Mouse (Mus musculus): ENCODE results near the gene Ccm2l. TPM values are rescaled to one million over a fixed set of nuclear protein-coding genes. Genes with fewer than 3 reads are reported as not detected.

The Ccm2l gene
- polyA plus RNA-seq, 1 experiment from 2014 or later: 1.7 TPM

Other genes starting within 250 kb of the Ccm2l start
- 100 and 102 TPM in 2 replicates for gene Bcl2l1, start 234.2 kb upstream of the Ccm2l start, polyA plus RNA-seq (2015; fragmentation: Nextera tagmentation; extraction: Ambion mirVana)
- 86.4 and 86.6 TPM in 2 replicates for gene Tpx2, start 218.0 kb upstream of the Ccm2l start, polyA plus RNA-seq (2015; fragmentation: Nextera tagmentation; extraction: Ambion mirVana)
- gene Mylk2, start 154.6 kb upstream of the Ccm2l start, polyA plus RNA-seq (2015; fragmentation: Nextera tagmentation; extraction: Ambion mirVana): not detected in 2 replicates
- 0.83 TPM in 1 of 2 replicates, not detected in the other for gene Foxs1, start 132.7 kb upstream of the Ccm2l start, polyA plus RNA-seq (2015; fragmentation: Nextera tagmentation; extraction: Ambion mirVana)
- gene Dusp15, start 114.3 kb upstream of the Ccm2l start, polyA plus RNA-seq (2015; fragmentation: Nextera tagmentation; extraction: Ambion mirVana): 0.37 and 0.39 TPM in 2 replicates
- 0.36 and 0.42 TPM in 2 replicates for gene Ttll9, start 103.5 kb upstream of the Ccm2l start, polyA plus RNA-seq (2015; fragmentation: Nextera tagmentation; extraction: Ambion mirVana)
- 120 and 136 TPM in 2 replicates for gene Pdrg1, start 50.5 kb upstream of the Ccm2l start, polyA plus RNA-seq (2015; fragmentation: Nextera tagmentation; extraction: Ambion mirVana)
- 0.12 TPM in 1 of 2 replicates, not detected in the other for gene Xkr7, start 34.1 kb upstream of the Ccm2l start, polyA plus RNA-seq (2015; fragmentation: Nextera tagmentation; extraction: Ambion mirVana)
- gene Hck, start 42.5 kb downstream of the Ccm2l start, polyA plus RNA-seq (2015; fragmentation: Nextera tagmentation; extraction: Ambion mirVana): 8.0 and 8.9 TPM in 2 replicates
- gene Tm9sf4, start 95.3 kb downstream of the Ccm2l start, polyA plus RNA-seq (2015; fragmentation: Nextera tagmentation; extraction: Ambion mirVana): 85.7 and 88.2 TPM in 2 replicates
- gene Tspyl3, start 159.5 kb downstream of the Ccm2l start, polyA plus RNA-seq (2015; fragmentation: Nextera tagmentation; extraction: Ambion mirVana): 19.2 and 19.4 TPM in 2 replicates
- 14.8 and 15.5 TPM in 2 replicates for gene Plagl2, start 175.5 kb downstream of the Ccm2l start, polyA plus RNA-seq (2015; fragmentation: Nextera tagmentation; extraction: Ambion mirVana)
- gene Pofut1, start 175.6 kb downstream of the Ccm2l start, polyA plus RNA-seq (2015; fragmentation: Nextera tagmentation; extraction: Ambion mirVana): 8.8 and 9.1 TPM in 2 replicates
- 5.9 and 6.3 TPM in 2 replicates for gene Kif3b, start 225.5 kb downstream of the Ccm2l start, polyA plus RNA-seq (2015; fragmentation: Nextera tagmentation; extraction: Ambion mirVana)